Mouse (Mus musculus): ENCODE measurements around the gene Samd1.
A peak's percentile ranks its signal among the peaks of the same experiment; 100 is the strongest.

DNA sequence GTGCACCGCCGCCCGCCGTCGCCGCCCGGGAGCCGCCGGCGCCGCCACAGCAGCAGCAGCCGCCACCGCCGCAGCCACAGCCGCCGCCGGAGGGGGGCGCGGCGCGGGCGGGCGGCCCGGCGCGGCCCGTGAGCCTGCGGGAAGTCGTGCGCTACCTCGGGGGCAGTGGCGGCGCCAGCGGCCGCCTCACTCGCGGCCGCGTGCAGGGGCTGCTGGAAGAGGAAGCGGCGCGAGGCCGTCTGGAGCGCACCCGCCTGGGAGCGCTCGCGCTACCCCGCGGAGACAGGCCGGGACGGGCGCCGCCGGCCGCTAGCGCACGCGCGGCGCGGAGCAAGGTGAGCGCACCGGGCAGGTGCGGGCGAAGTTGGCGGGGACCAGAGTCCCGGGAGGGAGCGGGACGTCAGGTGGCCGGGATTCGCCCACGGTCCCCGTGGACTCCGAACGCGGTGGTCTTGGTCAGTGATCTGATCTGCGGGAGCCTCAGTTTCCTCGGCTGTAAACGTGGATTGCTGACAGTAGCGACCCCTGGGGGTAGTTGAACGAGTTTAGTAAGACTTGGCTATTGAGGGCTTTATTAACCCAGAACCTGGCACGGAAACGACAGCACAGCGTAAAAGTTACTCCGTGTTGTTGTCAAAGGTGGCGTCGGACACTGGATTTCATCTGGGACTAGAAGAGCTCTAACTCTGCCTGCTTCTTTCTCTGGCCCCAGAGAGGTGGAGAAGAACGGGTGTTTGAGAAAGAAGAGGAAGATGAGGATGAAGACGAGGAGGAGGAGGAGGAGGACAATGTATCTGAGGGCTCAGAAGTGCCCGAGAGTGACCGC lies 972 bp downstream of the Samd1 start:
- peak; percentile 32; the same call in 1 of the 2 replicates for TF ChIP-seq CTCF (IDR thresholded peaks at IDR 0.05; ENCODE audit: borderline replicate concordance, insufficient read depth, low read depth, low read length)
- TF ChIP-seq POLR2A (IDR thresholded peaks at IDR 0.05; ENCODE audit: borderline replicate concordance, insufficient read depth, low read length), result 0 out of 2 replicates have a peak, but pooled peaks have one; percentile 19

Measured in cerebellum, adult 2 months (tissue).